Mouse (Mus musculus) CH12.LX (cell line): ENCODE measurements around the gene Gm20388. TPM values are rescaled to one million over a fixed set of nuclear protein-coding genes. Genes with fewer than 3 reads are reported as not detected.

Source experiments
- DNase-seq: peaks from one replicate; pipeline ENCODE4 v3.0.0-alpha.2; 2013; ENCODE audit errors: extremely low read depth
- H3K27ac ChIP-seq: 2 replicates; pipeline ENCODE4 v1.5.1; 2012; ENCODE audit warnings: low read depth, mild to moderate bottlenecking, control low read depth, moderate library complexity; ENCODE audit not compliant: insufficient read depth
- H3K27me3 ChIP-seq: replicated peaks from 2 replicates; pipeline ENCODE3; 2012; ENCODE audit warnings: inconsistent platforms
- H3K36me3 ChIP-seq, 2 experiments: replicated peaks in 1 of 2; 2 replicates each; pipeline versions ENCODE3 to v1.6.1; 2012; ENCODE audit warnings: inconsistent platforms in 1 of 2, low read length in 1 of 2, mild to moderate bottlenecking in 1 of 2, mixed read lengths in 1 of 2, moderate library complexity in 1 of 2; ENCODE audit not compliant: control insufficient read depth in 1 of 2, insufficient read depth in 1 of 2
- H3K4me1 ChIP-seq, 2 experiments: 2 replicates each; pipeline ENCODE4 v1.6.1; 2012; ENCODE audit warnings: inconsistent platforms in 1 of 2, moderate library complexity in 1 of 2; ENCODE audit not compliant: insufficient read depth in 2 of 2, control insufficient read depth in 1 of 2
- H3K4me2 ChIP-seq: 2 replicates; pipeline ENCODE4 v1.6.1; 2012; ENCODE audit warnings: low read depth, mild to moderate bottlenecking, control low read depth; ENCODE audit not compliant: poor library complexity, insufficient read depth, severe bottlenecking
- H3K4me3 ChIP-seq, 3 experiments: fragments of 150-350 bp in 1 of 3; sonication (generic) in 1 of 3; replicated peaks in 1 of 3; 2 replicates each; pipeline versions ENCODE3 to v1.5.1; 2011 to 2012; ENCODE audit warnings: low read depth in 2 of 3, low read length in 2 of 3, mild to moderate bottlenecking in 2 of 3, moderate library complexity in 2 of 3, control low read depth in 1 of 3, improper control_type of control experiment in 1 of 3, inconsistent platforms in 1 of 3, mixed read lengths in 1 of 3; ENCODE audit not compliant: poor library complexity in 1 of 3
- H3K79me2 ChIP-seq: replicated peaks from 2 replicates; pipeline ENCODE4 v1.6.1; 2012; ENCODE audit warnings: mild to moderate bottlenecking, moderate library complexity; ENCODE audit not compliant: control insufficient read depth, poor library complexity, insufficient read depth, severe bottlenecking; ENCODE audit errors: extremely low read depth
- H3K9ac ChIP-seq: 2 replicates; pipeline ENCODE4 v1.6.1; 2012; ENCODE audit warnings: low read depth, mild to moderate bottlenecking, control low read depth, moderate library complexity; ENCODE audit not compliant: insufficient read depth
- H3K9me3 ChIP-seq: replicated peaks from 2 replicates; pipeline ENCODE3; 2012; ENCODE audit warnings: low read length, inconsistent platforms, mixed read lengths
- CHD2 ChIP-seq: IDR thresholded peaks from 2 replicates; pipeline ENCODE4 v1.6.1; 2011; ENCODE audit warnings: low read length, improper control_type of control experiment
- CTCF ChIP-seq, 2 experiments: IDR thresholded peaks in 1 of 2; conservative IDR thresholded peaks in 1 of 2; 2 replicates each; pipeline ENCODE4 v1.5.1; 2011 to 2012; ENCODE audit warnings: low read depth in 2 of 2, low read length in 2 of 2, improper control_type of control experiment in 1 of 2, inconsistent platforms in 1 of 2, mild to moderate bottlenecking in 1 of 2, moderate library complexity in 1 of 2
- ELF1 ChIP-seq: IDR thresholded peaks from 2 replicates; pipeline ENCODE4 v1.6.1; 2014; ENCODE audit warnings: low read depth, mild to moderate bottlenecking, inconsistent platforms, low read length, improper control_type of control experiment
- HCFC1 ChIP-seq: IDR thresholded peaks from 2 replicates; pipeline ENCODE4 v1.6.1; 2012; ENCODE audit warnings: low read depth, mild to moderate bottlenecking, inconsistent platforms, low read length, improper control_type of control experiment
- JUND ChIP-seq: conservative IDR thresholded peaks from 2 replicates; pipeline ENCODE4 v1.6.1; 2011; ENCODE audit warnings: low read depth, low read length, improper control_type of control experiment
- MAX ChIP-seq: IDR thresholded peaks from 2 replicates; pipeline ENCODE4 v1.6.1; 2011; ENCODE audit warnings: low read length, improper control_type of control experiment
- MXI1 ChIP-seq: IDR thresholded peaks from 2 replicates; pipeline ENCODE4 v1.6.1; 2011; ENCODE audit warnings: mild to moderate bottlenecking, low read depth, low read length, improper control_type of control experiment
- PAX5 ChIP-seq: IDR thresholded peaks from 2 replicates; pipeline ENCODE4 v1.6.1; 2012; ENCODE audit warnings: low read length, inconsistent platforms, mixed read lengths
- RAD21 ChIP-seq: IDR thresholded peaks from 2 replicates; pipeline ENCODE4 v1.6.1; 2011; ENCODE audit warnings: low read depth, mild to moderate bottlenecking, low read length, improper control_type of control experiment, moderate library complexity
- RCOR1 ChIP-seq: conservative IDR thresholded peaks from 2 replicates; pipeline ENCODE4 v1.6.1; 2012; ENCODE audit warnings: low read depth, mild to moderate bottlenecking, inconsistent platforms, low read length, improper control_type of control experiment
- SIN3A ChIP-seq: IDR thresholded peaks from 2 replicates; pipeline ENCODE4 v1.6.1; 2012; ENCODE audit warnings: low read length, improper control_type of control experiment, inconsistent platforms
- SMC3 ChIP-seq: IDR thresholded peaks from 2 replicates; pipeline ENCODE4 v1.6.1; 2011; ENCODE audit warnings: low read depth, low read length, improper control_type of control experiment
- UBTF ChIP-seq: IDR thresholded peaks from 2 replicates; pipeline ENCODE4 v1.6.1; 2012; ENCODE audit warnings: low read depth, mild to moderate bottlenecking, inconsistent platforms, low read length, improper control_type of control experiment, moderate library complexity
- USF2 ChIP-seq: conservative IDR thresholded peaks from 2 replicates; pipeline ENCODE4 v1.6.1; 2011; ENCODE audit warnings: low read depth, low read length, improper control_type of control experiment
- ZKSCAN1 ChIP-seq: IDR thresholded peaks from 2 replicates; pipeline ENCODE4 v1.6.1; 2012; ENCODE audit warnings: low read depth, inconsistent platforms, low read length, improper control_type of control experiment, borderline replicate concordance
- ZMIZ1 ChIP-seq: IDR thresholded peaks from 2 replicates; pipeline ENCODE4 v1.6.1; 2012; ENCODE audit warnings: low read depth, mild to moderate bottlenecking, inconsistent platforms, low read length, improper control_type of control experiment
- ZNF384 ChIP-seq: IDR thresholded peaks from 2 replicates; pipeline ENCODE4 v1.6.1; 2012; ENCODE audit warnings: low read depth, low read length, improper control_type of control experiment, inconsistent platforms
- dilution Hi-C: fragments of 300-500 bp; cut with MboI; formaldehyde crosslinking; loops from 2 replicates; pipeline ENCODE4 v1.14.3; 2020; ENCODE audit warnings: low sequenced_read_pairs; ENCODE audit not compliant: extremely low pct_unique_long_range_greater_than_20kb, extremely low pct_ligation_motif_present
- in situ Hi-C: fragments of 300-500 bp; cut with MboI; formaldehyde crosslinking; loops from 3 replicates; pipeline ENCODE4 v1.14.3; 2019; ENCODE audit warnings: low sequenced_read_pairs, low pct_ligation_motif_present, low pct_unique_long_range_greater_than_20kb, mixed read lengths
- polyA plus RNA-seq: library from polyadenylated mRNA; unstranded; fragments of >175 nt; gene quantifications from 2 replicates; pipeline ENCODE4 v1.2.1, GENCODE M21; 2012; ENCODE audit warnings: low read depth; ENCODE audit not compliant: insufficient read length
- total RNA-seq, 2 experiments: library from RNA; depleted of rRNA; stranded (reverse); fragments of 300-350 nt in 1 of 2; fragments of >200 nt in 1 of 2; gene quantifications; 2 replicates each; pipeline ENCODE4 v1.2.3; 2012 to 2014

Gm20388 gene
- total and polyA plus RNA-seq, 3 experiments, result 14.8 to 26.3 (median 22.2) TPM

DNA sequence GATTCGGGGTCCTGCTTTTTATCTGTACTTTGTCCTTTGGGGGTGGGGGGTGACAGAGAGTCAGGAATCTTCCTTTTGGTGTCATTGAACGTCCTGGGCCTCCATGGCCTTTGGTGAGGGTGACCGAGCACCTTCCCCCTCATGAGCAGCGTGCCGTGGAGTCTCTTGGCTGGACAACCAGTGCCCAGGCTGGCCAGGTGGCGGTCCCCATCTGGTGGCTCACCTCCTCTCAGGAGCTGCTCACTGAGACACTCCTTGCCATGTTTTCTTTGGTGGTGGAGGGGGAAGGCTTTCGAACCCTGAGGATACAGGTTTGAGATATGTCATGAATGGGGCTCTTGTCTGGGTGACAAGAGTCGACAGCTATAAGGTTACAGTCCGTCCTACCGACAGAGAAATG, 139.7 kb downstream of the Gm20388 start:
- no peaks in the 10 kb centered on the region for H3K79me2 ChIP-seq
- no peak overlapping the region for H3K27ac ChIP-seq
- no peaks in the 10 kb centered on the region for H3K36me3 ChIP-seq
- H3K27me3 ChIP-seq, result peaks cover 86% of the 10 kb centered on the region
- dilution Hi-C loops (no loop called here), in situ Hi-C loops (no loop called here)
- no peak overlapping the region for H3K4me3 ChIP-seq
- H3K9me3 ChIP-seq, result no peaks in the 10 kb centered on the region
- no peak overlapping the region for H3K9ac ChIP-seq
- peaks cover 0 to 5% of the 10 kb centered on the region in 2 experiments; a peak in 2 of 4 replicates for H3K4me1 ChIP-seq
- no peak for DNase-seq
- no peak overlapping the region for H3K4me2 ChIP-seq
- TF ChIP-seq ZNF384, result no peak

GRCm38 (mm10) chr8:120051006-120051405, 140.4 kb downstream of the Gm20388 start:
- TF ChIP-seq MAX (no peak), ELF1 (no peak), USF2 (no peak), RCOR1 (no peak), ZMIZ1 (no peak), PAX5 (no peak), MXI1 (no peak), CHD2 (no peak), CTCF (conservative IDR thresholded peaks at IDR 0.05 in 1 of 2, IDR thresholded peaks at IDR 0.05 in 1 of 2; ENCODE audit: low read depth in 2 of 2, low read length in 2 of 2) (no peak), UBTF (no peak), SMC3 (no peak), HCFC1 (no peak), RAD21 (no peak), JUND (no peak), ZKSCAN1 (no peak)
- H3K4me3 ChIP-seq, result no peak overlapping the region
- no peaks in the 10 kb centered on the region for H3K36me3 ChIP-seq
- no peak overlapping the region for H3K4me2 ChIP-seq
- H3K4me1 ChIP-seq, result peaks cover 0 to 5% of the 10 kb centered on the region in 2 experiments; a peak in 2 of 4 replicates
- no peaks in the 10 kb centered on the region for H3K9me3 ChIP-seq
- no peak overlapping the region for H3K9ac ChIP-seq
- H3K27ac ChIP-seq, result no peak overlapping the region
- in situ Hi-C loops (no loop called here), dilution Hi-C loops (no loop called here)
- no peaks in the 10 kb centered on the region for H3K79me2 ChIP-seq
- H3K27me3 ChIP-seq, result peaks cover 83% of the 10 kb centered on the region
- no peak for DNase-seq

DNA sequence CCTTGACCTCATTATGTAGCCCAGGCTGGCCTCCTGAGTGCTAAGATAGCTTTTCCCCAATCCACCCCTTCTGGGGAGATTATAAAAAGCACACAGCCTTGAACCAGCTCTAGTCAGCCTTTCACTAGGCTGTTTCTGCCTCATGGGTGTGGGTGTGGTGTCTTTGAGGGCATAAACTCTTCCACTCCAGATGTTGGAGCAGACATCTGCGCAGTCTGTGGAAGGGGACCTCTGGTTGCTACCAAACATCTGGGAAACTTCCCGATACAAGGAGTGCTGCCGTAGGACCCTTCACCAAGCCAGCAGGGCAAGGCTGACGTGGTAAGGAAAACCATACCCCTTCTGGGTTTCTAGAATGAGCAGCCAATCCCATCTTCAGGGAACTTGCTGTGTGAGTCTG, 141.3 kb downstream of the Gm20388 start:
- H3K27me3 ChIP-seq, result peaks cover 77% of the 10 kb centered on the region
- peaks cover 8% of the 10 kb centered on the region for H3K9me3 ChIP-seq
- no peak overlapping the region for H3K9ac ChIP-seq
- no peaks in the 10 kb centered on the region for H3K36me3 ChIP-seq
- H3K4me1 ChIP-seq, result peaks cover 0 to 5% of the 10 kb centered on the region in 2 experiments; a peak in 2 of 4 replicates
- H3K4me2 ChIP-seq, result no peak overlapping the region
- no peak for DNase-seq
- no peak overlapping the region for H3K27ac ChIP-seq
- no peaks in the 10 kb centered on the region for H3K79me2 ChIP-seq
- in situ Hi-C loops (no loop called here), dilution Hi-C loops (no loop called here)
- H3K4me3 ChIP-seq, result no peak overlapping the region
- no peak for TF ChIP-seq SIN3A
